Mouse (Mus musculus): ENCODE measurements around the gene Slit3.

Slit3 gene

DNA sequence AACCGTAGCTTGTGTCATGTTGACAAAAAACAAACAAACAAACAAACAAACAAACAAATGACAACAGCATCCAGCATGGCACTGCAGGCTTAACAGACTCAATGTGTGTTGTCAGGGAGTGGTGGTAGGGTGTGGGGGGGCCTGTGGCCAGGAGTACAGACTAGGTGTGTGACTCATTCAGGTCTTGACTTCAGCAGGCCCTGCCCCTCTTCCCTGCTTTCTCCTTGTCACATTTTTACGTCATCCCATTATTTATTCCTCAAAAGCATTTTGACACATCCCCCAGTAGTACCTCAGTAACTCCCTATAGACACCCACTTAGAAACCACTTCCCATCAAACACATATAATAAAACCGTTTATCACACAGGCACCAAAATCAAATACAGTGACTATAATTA is 450.9 kb downstream of the Slit3 start:
- 71% methylated on average over 3 of the region's 3 CpGs for WGBS

- 88% methylated on average over 10 of the region's 10 CpGs for WGBS
Measured at GRCm38 (mm10) chr11:35578796-35579195, 457.8 kb downstream of the Slit3 start.

- WGBS, result 34% methylated on average over 5 of the region's 5 CpGs
Measured at GRCm38 (mm10) chr11:35582591-35582990, 461.6 kb downstream of the Slit3 start.

- WGBS, result 80% methylated on average over 7 of the region's 7 CpGs
Measured at GRCm38 (mm10) chr11:35583633-35584032, 462.6 kb downstream of the Slit3 start.

GRCm38 (mm10) chr11:35587174-35587959 is 466.3 kb downstream of the Slit3 start:
- WGBS, result 41% methylated on average over 13 of the region's 13 CpGs

- WGBS, result 77% methylated on average over 7 of the region's 7 CpGs
Measured at GRCm38 (mm10) chr11:35589892-35590291, 468.9 kb downstream of the Slit3 start.

DNA sequence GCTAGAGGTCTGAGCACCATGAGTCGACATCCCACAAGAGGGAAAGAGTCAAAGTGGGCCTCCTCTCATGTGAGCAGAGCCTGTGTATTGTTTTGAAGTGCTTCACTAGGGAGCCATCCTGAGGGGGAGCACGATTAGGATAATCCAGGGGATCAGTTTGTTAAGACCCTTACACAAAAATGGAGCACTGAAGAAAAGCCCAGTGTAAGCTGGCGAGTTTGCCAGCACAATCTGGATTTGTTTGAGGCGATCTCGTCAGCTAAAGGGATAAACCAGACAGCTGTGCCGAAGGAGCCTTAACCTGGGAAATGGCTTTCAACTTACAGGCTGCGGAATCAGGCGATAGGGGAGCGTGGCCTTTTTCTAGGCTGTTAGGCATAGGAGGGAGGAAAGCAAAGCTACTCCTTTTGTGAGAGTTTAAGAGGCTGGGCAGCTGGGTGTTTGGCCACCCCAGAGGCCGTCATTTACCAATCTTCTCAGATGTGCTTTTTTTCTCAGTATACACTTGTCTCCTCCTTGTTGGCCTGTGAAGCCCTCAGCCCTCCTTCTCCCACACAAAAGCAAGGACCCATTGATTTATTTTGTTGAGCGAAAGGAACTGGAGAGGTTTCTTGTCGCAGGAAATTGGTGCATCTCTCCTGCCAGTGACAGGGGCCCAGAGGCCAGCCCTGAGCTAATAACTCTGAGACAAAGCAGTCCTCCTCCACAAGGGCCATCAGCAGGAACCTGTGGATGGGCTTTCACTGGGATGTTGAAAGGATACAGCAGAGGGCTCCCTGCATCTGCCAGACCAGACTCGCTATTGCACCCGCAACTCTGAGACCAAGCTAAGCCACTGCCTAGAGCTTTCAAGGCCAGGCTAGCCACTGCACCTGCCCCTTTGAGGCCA is 472.4 kb downstream of the Slit3 start:
- 81% methylated on average over 14 of the region's 14 CpGs for WGBS

DNA sequence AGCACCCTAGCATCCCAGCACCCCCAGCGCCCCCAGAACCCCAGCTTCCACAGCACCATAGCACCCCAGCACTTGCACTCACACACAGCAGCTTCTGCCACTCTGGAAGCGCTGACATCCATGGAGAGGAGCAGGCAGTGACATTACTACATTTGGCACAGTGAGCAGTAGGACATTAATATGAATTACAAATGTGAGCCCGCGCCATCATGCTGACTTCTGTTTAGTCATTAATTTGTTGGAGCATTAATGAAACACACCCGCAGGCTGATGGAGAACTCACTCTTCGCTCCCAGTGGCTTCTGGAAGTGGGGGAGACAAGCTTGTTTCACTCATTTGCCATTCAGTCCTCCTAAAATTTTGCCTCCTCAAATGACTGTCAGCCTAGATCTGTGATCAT is 476.9 kb downstream of the Slit3 start:
- 93% methylated on average over 6 of the region's 6 CpGs for WGBS

DNA sequence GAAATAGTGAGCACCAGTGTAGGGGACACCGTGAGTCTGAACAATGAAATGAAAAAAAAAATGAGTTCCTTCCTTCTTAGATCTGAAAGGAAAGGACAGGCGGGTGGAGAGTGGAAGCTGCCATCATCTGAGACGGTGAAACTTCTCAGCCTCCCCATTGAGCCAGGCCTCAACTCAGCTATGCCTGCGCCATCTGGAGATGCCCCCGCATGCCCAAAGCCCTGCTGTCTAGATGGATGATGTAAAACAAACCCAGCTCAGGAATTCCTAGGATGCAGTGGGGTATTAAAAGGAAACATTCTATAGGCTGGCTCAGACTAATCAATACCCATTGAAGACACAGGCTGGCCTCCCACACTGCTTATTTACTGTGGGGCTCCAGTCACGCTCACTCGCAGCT is 477.7 kb downstream of the Slit3 start:
- 56% methylated on average over 7 of the region's 7 CpGs for WGBS

GRCm38 (mm10) chr11:35601652-35602240 is 480.7 kb downstream of the Slit3 start:
- 54% methylated on average over 10 of the region's 10 CpGs for WGBS

GRCm38 (mm10) chr11:35602586-35602985 is 481.6 kb downstream of the Slit3 start:
- 73% methylated on average over 10 of the region's 10 CpGs for WGBS

GRCm38 (mm10) chr11:35603946-35604345 is 482.9 kb downstream of the Slit3 start:
- WGBS, result 82% methylated on average over 6 of the region's 6 CpGs

DNA sequence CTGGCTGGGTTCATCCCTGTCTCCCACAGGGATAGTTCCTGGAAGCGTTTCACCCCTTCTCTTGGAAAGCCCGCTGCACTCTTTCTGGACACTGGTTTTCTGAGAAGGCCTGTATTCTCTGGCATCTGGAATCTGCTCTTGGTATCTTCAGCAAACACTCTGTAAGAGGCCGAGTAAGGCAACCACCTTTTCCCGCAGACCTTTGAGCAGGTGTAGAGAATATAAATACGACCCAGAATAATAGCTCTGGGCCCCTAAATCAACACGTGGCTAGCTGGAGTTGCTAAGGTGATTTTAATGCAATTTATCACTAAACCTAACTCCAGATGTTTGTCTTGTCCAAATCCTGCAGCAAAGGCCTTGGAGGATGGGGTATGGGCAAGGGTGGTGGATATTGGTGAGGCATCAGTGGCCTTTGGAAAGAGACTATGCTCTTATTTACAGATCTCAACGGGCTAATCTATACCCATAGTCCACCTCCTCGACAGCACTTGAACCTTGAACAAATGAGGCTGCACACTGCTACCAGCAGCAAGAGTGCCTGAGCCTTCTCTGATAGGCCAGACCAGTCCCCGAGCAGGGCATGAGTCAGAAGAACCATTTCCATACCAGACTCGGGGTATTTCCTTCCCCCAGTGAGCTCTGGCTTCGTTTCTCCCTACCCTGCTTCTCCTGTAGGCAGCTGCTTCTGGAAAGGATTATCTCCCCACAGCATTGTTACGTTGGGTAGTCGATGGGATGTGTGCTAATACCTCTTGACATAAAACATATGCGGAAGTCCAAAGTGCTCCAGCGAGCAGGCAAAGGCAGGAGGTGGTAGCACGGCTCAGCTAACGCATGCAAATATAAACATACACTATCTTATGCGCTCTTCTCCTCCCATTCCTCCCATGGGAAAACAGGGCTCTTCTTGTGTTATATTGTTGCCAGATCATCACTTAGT is 484.1 kb downstream of the Slit3 start:
- 76% methylated on average over 18 of the region's 18 CpGs for WGBS

GRCm38 (mm10) chr11:35607191-35607590 is 486.2 kb downstream of the Slit3 start:
- 37% methylated on average over 4 of the region's 4 CpGs for WGBS

- WGBS, result 83% methylated on average over 5 of the region's 5 CpGs
Measured at GRCm38 (mm10) chr11:35608794-35609193, 487.8 kb downstream of the Slit3 start.

DNA sequence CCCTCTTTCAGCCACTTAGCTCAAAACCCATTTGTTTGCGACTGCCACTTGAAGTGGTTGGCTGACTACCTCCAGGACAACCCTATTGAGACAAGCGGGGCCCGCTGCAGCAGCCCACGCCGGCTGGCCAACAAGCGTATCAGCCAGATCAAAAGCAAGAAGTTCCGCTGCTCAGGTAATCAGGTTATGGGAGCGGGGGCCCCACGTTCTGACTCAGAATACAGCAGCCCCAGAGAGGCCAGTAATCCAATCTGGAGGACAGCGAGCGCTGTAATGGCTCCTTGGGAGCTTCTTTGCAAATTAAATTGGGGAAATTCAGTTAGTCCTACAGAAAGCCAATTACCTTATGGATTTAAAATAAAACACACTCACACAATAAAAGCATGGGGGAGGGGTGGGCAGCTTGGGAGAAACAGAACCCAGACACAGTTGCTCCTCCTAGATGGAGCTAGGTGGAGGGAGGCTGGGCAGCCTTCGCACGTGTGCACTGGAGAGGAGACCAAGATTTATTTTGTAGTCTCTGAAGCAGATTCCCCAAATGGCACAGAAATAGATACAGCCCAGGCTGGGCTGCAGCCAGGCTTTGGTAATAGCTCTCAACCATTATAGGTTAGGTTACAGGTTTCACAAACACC is 491.4 kb downstream of the Slit3 start:
- WGBS, result 67% methylated on average over 13 of the region's 13 CpGs

DNA sequence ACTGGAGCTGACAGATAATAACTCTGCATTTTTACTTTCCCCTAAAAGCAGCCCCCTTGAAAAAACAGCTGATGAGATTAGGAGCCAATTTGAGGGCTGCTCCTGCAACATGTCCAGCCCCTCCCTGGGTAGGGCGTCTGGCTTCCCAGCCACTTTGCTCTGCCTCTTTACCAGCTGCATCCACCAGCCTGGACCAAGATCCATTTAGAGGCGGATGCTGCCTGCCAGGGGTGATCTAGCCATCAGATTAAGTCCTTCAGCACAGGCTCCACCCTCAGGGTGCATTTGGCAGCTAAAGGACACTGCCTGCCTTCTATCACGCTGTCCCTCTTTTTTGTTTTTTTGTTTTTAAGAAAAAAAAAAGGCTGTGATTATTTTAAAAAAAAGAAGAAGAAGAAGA is 493.5 kb downstream of the Slit3 start:
- WGBS, result 58% methylated on average over 3 of the region's 3 CpGs

DNA sequence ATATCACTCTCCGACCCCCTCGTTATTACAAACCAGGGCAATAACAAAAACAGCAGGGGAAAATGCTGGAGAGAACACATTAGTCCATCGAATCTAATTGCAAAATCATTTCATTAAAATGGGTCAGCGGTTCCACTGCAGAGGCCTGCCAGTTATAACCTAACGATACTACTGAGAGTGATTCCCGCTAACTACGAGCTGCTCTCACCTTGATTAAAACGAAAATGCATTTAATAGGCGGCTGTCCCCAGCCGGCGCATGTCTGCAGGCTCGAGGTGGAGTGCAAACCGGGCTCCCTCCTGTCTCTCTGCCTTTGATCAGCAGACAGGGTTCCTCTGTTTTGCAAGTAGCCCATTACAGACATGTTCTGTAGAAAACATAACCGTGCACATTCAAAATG is 498.4 kb downstream of the Slit3 start:
- 81% methylated on average over 14 of the region's 14 CpGs for WGBS

DNA sequence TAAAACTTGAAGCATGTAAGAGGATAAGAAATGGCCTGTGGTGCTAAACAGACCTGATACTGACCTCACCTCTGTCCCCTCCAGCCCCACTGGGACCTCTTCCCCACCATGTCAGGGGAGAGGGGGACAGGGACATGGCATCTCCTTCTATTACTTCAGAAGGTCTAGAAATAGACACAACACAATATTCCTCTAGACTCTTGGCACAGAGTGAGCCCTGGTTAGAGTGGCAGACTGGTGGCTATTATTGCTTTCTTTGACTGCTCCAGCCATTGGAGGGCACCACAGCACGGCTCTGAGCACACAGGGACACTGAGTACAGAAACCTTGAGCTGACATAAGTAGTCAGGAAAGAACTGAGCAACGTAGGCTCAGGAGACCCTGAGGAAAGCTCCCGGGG is 501.7 kb downstream of the Slit3 start:
- WGBS, result 80% methylated on average over 3 of the region's 3 CpGs

DNA sequence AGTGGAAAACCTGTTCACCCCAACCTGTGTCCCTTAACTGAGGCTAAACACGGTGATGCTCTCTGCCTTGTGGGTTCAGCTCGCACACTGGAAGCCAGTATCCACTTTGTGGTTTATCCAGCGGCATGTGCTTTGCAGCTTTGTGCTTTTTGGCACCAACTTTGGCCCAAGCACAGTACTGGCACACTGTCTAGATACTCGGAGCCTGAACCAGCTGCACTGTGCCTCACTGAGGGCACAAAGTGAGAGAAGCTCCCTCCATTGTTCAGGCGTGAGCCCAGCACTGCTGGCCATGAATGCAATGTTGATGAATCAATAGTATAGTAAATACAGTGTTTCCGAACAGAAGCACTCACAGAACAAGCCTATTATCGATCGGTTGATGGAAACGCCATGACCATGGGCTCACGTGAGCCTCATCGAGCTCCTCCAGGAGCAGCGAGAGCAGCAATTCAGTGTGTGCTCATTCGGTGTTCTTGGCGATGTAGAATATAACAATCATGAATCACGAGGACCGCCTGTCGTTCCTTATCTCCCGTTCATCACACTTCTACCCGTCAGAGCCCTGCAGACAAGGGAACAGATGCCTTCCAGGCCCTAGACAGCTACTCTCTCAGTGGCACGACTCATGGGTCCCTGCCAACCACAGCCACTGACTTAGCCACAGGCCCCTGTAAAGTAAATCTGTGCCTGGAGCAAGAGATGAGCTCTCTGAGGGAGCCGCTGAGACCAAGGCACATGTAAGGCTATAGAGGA is 503.7 kb downstream of the Slit3 start:
- WGBS, result 65% methylated on average over 21 of the region's 21 CpGs
